Mouse (Mus musculus): Measurements from ENCODE around the gene Slco2b1. TPM values are rescaled to one million over a fixed set of nuclear protein-coding genes. Genes with fewer than 3 reads are reported as not detected.
"Not testable (repeated sequence)": the region's sequence is repeated elsewhere in the genome, so short reads cannot be mapped to it uniquely, and the experiment has no call there.

The Slco2b1 gene
- total RNA-seq, 2 experiments from 2014 or later, result 11.7 to 13.4 TPM

GRCm38 (mm10) chr7:99706341-99707037 is 4.7 kb downstream of the Slco2b1 start:
- Histone ChIP-seq H3K4me3 (peak overlapping the region; percentile 41), H3K27ac (peak overlapping the region; percentile 84)
- DNase-seq (ENCODE audit: low spot score in 2 of 2), result no peak
- TF ChIP-seq CTCF (conservative IDR thresholded peaks at IDR 0.05), result no peak

GRCm38 (mm10) chr7:99704736-99705519 is 6.2 kb downstream of the Slco2b1 start:
- TF ChIP-seq CTCF (conservative IDR thresholded peaks at IDR 0.05), result no peak
- peak overlapping the region; percentile 84 for H3K27ac ChIP-seq
- no peak for DNase-seq (ENCODE audit: low spot score in 2 of 2)
- H3K4me3 ChIP-seq, result peak overlapping the region; percentile 41

- TF ChIP-seq CTCF (conservative IDR thresholded peaks at IDR 0.05), result no peak
- DNase-seq (ENCODE audit: low spot score in 2 of 2), result no peak
- no peak overlapping the region for H3K4me3 ChIP-seq
- H3K27ac ChIP-seq, result peak overlapping the region; percentile 43; the same call in 1 of the 2 replicates
These were observed 8.9 kb downstream of the Slco2b1 start for GRCm38 (mm10) chr7:99702201-99702600.

GRCm38 (mm10) chr7:99700641-99701040 is 10.5 kb downstream of the Slco2b1 start:
- H3K27ac ChIP-seq, result peak overlapping the region; percentile 74; the same call in 1 of the 2 replicates
- no peak for DNase-seq (ENCODE audit: low spot score in 2 of 2)
- no peak overlapping the region for H3K4me3 ChIP-seq
- no peak for TF ChIP-seq CTCF (conservative IDR thresholded peaks at IDR 0.05)

DNA sequence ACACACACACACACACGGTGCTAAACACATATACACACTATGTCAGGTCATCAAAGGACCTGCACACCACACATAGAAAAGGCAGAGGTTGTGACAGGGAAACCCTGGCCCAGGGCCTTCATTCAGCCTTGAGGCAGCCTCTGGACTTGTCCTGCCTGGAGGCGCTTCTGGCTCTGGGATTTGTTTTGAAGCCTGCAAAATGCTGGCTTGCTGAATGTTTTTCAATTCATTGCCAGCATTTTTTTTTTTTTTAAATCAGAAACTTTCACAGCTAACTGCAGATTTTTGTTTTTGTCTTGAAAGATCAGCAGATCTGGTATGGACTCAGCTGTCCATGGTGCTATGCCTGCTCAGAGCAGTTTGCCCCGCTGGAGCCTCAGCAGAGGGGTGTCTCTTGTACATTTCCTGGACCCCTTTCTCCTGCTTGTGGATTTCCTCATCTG is 11.4 kb downstream of the Slco2b1 start:
- peak overlapping the region; percentile 74 for H3K27ac ChIP-seq
- no peak for DNase-seq (ENCODE audit: low spot score in 2 of 2)

DNA sequence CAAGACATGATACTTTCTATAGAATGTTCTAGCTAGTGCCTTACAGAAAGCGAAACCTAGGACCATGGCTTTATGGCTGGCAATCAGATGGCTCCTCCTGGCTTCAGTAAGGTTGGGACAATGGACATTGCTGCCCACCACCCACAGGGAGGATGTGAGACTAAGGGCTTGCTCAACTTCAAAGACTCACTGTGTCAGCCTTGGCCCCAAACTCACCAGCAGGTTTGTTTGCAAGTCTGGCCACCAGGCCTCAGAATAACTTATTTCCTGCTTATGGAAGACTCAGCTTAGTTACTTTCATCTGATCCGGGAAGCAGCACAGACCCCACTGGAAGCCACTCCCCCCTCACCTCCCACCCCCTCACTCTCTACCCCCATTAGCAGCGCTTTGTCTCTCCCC is 12.0 kb downstream of the Slco2b1 start:
- DNase-seq (ENCODE audit: low spot score in 2 of 2), result no peak
- peak overlapping the region; percentile 76 for H3K27ac ChIP-seq
- TF ChIP-seq CTCF (conservative IDR thresholded peaks at IDR 0.05), result 0 out of 2 replicates have a peak, but pooled peaks have one; percentile 2
- H3K4me3 ChIP-seq, result no peak overlapping the region

More for the DNA sequence above, 11.4 kb downstream of the Slco2b1 start:
- no peak for TF ChIP-seq CTCF (conservative IDR thresholded peaks at IDR 0.05)
- no peak overlapping the region for H3K4me3 ChIP-seq

DNA sequence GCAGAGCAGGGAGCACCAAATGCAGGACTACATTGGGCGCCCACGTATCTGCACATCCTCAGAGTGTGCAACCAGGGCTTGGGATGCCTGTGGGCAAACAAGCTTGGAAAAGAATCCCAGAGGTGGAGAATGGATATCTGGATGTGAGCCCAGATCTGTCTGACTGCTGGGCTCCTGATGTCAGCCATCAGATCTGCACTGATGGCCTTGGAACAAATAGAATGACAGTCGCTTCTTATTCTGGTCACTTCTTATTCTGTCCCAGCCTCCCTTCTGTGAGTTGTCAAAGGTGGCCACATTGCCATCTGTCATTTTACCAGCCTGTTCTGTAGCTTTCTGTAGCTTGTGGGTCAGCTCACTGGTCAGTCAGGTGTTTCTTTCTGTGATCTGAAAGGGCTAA is 12.6 kb downstream of the Slco2b1 start:
- peak overlapping the region; percentile 76 for H3K27ac ChIP-seq
- TF ChIP-seq CTCF (conservative IDR thresholded peaks at IDR 0.05), result no peak

GRCm38 (mm10) chr7:99695471-99696057 is 15.6 kb downstream of the Slco2b1 start:
- no peak for TF ChIP-seq CTCF (conservative IDR thresholded peaks at IDR 0.05)
- Histone ChIP-seq H3K4me3 (no peak overlapping the region), H3K27ac (no peak overlapping the region)
- no peak for DNase-seq (ENCODE audit: low spot score in 2 of 2)

More for the DNA sequence above, 12.6 kb downstream of the Slco2b1 start:
- no peak overlapping the region for H3K4me3 ChIP-seq
- no peak for DNase-seq (ENCODE audit: low spot score in 2 of 2)

GRCm38 (mm10) chr7:99694424-99694823 is 16.7 kb downstream of the Slco2b1 start:
- 0 out of 2 replicates have a peak overlapping the region, but pooled peaks have one; percentile 33 for H3K27ac ChIP-seq

GRCm38 (mm10) chr7:99693976-99694375 is 17.2 kb downstream of the Slco2b1 start:
- 0 out of 2 replicates have a peak overlapping the region, but pooled peaks have one; percentile 33 for H3K27ac ChIP-seq
- no peak for TF ChIP-seq CTCF (conservative IDR thresholded peaks at IDR 0.05)
- no peak for DNase-seq (ENCODE audit: low spot score in 2 of 2)
- no peak overlapping the region for H3K4me3 ChIP-seq

More at GRCm38 (mm10) chr7:99694424-99694823, 16.7 kb downstream of the Slco2b1 start:
- not testable (repeated sequence) for DNase-seq (ENCODE audit: low spot score in 2 of 2); H3K4me3 ChIP-seq

DNA sequence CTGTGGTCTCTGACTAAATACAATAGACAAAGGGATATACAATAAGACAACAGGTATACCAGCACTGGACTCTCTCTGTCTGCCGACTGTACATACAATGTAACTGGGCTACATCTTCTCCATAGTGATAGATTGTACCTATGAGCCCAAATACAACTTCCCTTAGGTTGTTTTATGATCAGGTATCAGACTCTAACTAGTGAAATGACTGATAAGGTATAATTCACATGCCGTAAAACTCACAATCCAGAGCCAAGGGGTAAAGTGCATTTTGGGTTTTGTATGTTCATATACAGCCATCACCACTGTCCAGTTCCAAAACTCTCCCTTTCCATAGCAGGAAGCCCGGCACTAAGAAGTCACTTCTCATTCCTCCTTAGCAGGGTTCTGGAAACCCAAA is 17.8 kb downstream of the Slco2b1 start:
- DNase-seq (ENCODE audit: low spot score in 2 of 2), result no peak
- TF ChIP-seq CTCF (conservative IDR thresholded peaks at IDR 0.05), result no peak
- H3K27ac ChIP-seq, result 0 out of 2 replicates have a peak overlapping the region, but pooled peaks have one; percentile 55

DNA sequence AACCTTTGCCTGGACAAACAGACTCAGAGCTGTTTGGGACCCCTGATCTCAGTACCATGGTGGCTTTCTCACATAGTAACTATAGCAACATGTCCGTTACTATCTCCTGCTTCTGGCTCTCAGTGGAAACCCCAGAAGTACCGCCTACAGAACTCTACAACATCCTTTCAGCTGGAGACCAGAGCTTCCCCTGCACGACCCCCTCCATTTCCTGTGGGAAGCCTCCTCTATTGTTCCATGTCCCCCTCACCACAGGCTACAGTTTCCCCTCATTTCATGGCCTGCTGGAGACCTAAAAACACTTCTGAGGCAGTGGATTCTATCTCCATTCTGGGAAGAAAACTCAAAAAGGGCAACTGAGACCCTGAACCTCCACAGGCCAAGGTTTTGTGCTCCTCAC is 18.7 kb downstream of the Slco2b1 start:
- Histone ChIP-seq H3K4me3 (no peak overlapping the region), H3K27ac (peak overlapping the region; percentile 55; the same call in 1 of the 2 replicates)
- no peak for DNase-seq (ENCODE audit: low spot score in 2 of 2)
- TF ChIP-seq CTCF (conservative IDR thresholded peaks at IDR 0.05), result no peak

More for the DNA sequence above, 17.8 kb downstream of the Slco2b1 start:
- no peak overlapping the region for H3K4me3 ChIP-seq

DNA sequence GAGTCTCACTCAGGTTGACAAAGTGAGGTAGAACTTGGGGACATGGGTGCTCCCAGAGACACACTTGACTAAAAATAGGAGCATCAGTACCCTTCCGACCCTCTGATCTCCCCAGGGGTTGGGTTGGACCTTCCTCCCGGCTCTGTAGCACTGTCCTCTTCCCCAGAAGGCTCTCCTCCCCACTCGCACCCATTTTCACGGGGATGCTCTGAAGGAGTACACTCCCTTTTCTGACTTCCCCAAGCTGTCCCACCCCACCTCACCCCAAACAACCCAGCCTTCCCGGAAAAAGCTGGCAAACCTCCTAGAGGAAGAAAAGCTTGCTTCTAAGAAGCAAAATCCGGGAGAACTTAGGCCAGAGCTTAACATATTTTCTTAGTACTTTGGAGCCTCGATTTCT is 20.3 kb downstream of the Slco2b1 start:
- TF ChIP-seq CTCF (conservative IDR thresholded peaks at IDR 0.05), result no peak
- no peak overlapping the region; the same call in 1 of the 2 replicates for H3K27ac ChIP-seq
- DNase-seq (ENCODE audit: low spot score in 2 of 2), result no peak
- no peak overlapping the region for H3K4me3 ChIP-seq

Data from layer of hippocampus, adult 2 months (tissue).